Mouse (Mus musculus) forebrain, embryonic 11.5 days (tissue): ENCODE data around the gene Ncf1. TPM values are rescaled to one million over a fixed set of nuclear protein-coding genes. Genes with fewer than 3 reads are reported as not detected.

Experiments used
- ATAC-seq: fragments of 200-750 bp; cut with Nextera tagmentation; replicated peaks from 2 replicates; pipeline ENCODE4 v1.8.0; 2017; ENCODE audit warnings: moderate TSS enrichment; ENCODE audit not compliant: low FRiP score
- DNase-seq: peaks from one replicate; pipeline ENCODE4 v3.0.0-alpha.2; 2017; ENCODE audit warnings: low spot score
- H3K27ac ChIP-seq: fragments of 300-500 bp; sonication (generic); 2 replicates; pipeline ENCODE4 v1.5.1; 2014; ENCODE audit warnings: low read depth, low read length
- H3K27me3 ChIP-seq: fragments of 300-500 bp; sonication (generic); 2 replicates; pipeline ENCODE4 v1.6.1; 2014; ENCODE audit warnings: mild to moderate bottlenecking, low read length, mixed read lengths; ENCODE audit not compliant: control insufficient read depth, insufficient read depth
- H3K36me3 ChIP-seq: fragments of 300-500 bp; sonication (generic); 2 replicates; pipeline ENCODE4 v1.6.1; 2014; ENCODE audit warnings: mild to moderate bottlenecking, low read length, moderate library complexity, mixed read lengths; ENCODE audit not compliant: control insufficient read depth, insufficient read depth
- H3K4me1 ChIP-seq: fragments of 300-500 bp; sonication (generic); replicated peaks from 2 replicates; pipeline ENCODE4 v1.6.1; 2014; ENCODE audit warnings: low read length, mixed read lengths; ENCODE audit not compliant: control insufficient read depth, insufficient read depth
- H3K4me2 ChIP-seq: fragments of 300-500 bp; sonication (generic); 2 replicates; pipeline ENCODE4 v1.6.1; 2014; ENCODE audit warnings: low read depth, mild to moderate bottlenecking, low read length, moderate library complexity, mixed read lengths; ENCODE audit not compliant: severe bottlenecking
- H3K4me3 ChIP-seq: fragments of 300-500 bp; sonication (generic); 2 replicates; pipeline ENCODE4 v1.5.1; 2014; ENCODE audit warnings: low read depth, low read length
- H3K9ac ChIP-seq: fragments of 300-500 bp; sonication (generic); 2 replicates; pipeline ENCODE4 v1.6.1; 2014; ENCODE audit warnings: low read length
- H3K9me3 ChIP-seq: fragments of 300-500 bp; sonication (generic); 2 replicates; pipeline ENCODE4 v1.6.1; 2016; ENCODE audit warnings: low read length, mixed read lengths; ENCODE audit not compliant: control insufficient read depth
- WGBS: fragments of 180-500 bp; shearing (Covaris S2); extraction: QIAGEN DNeasy Blood & Tissue Kit; methylation state at CpG from one replicate; pipeline ENCODE4 v1.1.7; 2014; 5-methylcytosine and 5-hydroxymethylcytosine counted together
- polyA plus RNA-seq: library from polyadenylated mRNA; unstranded; fragments of >200 nt; fragmentation: Nextera tagmentation; extraction: Ambion mirVana; gene quantifications from 2 replicates; pipeline ENCODE4 v1.2.1, GENCODE M21; 2014

Ncf1 gene
- polyA plus RNA-seq, 1 experiment from 2014 or later: 1.3 TPM

GRCm38 (mm10) chr5:134183162-134183561 is 46.3 kb downstream of the Ncf1 start:
- no peaks in the 10 kb centered on the region for H3K36me3 ChIP-seq
- WGBS: 61% methylated on average over 7 of the region's 7 CpGs
- DNase-seq (no peak), ATAC-seq (no peak)
- H3K4me3 ChIP-seq: peak overlapping the region; percentile 79
- H3K27me3 ChIP-seq: no peaks in the 10 kb centered on the region
- H3K27ac ChIP-seq: peak overlapping the region; percentile 25; the same call in 1 of the 2 replicates
- H3K9ac ChIP-seq: peak overlapping the region; percentile 93
- H3K9me3 ChIP-seq: 0 out of 2 replicates have a peak, but pooled peaks cover 3% of the 10 kb centered on the region
- peaks cover 7% of the 10 kb centered on the region for H3K4me1 ChIP-seq
- H3K4me2 ChIP-seq: peak overlapping the region; percentile 68

- no peaks in the 10 kb centered on the region for H3K36me3 ChIP-seq
- H3K9me3 ChIP-seq: 0 out of 2 replicates have a peak, but pooled peaks cover 3% of the 10 kb centered on the region
- peak overlapping the region; percentile 68 for H3K4me2 ChIP-seq
- no peak for ATAC-seq
- no peaks in the 10 kb centered on the region for H3K27me3 ChIP-seq
- peaks cover 7% of the 10 kb centered on the region for H3K4me1 ChIP-seq
- H3K27ac ChIP-seq: no peak overlapping the region
- WGBS: 72% methylated on average over 4 of the region's 4 CpGs
- H3K9ac ChIP-seq: no peak overlapping the region
- no peak overlapping the region for H3K4me3 ChIP-seq
- DNase-seq: no peak
Measured at GRCm38 (mm10) chr5:134182735-134183134, 46.7 kb downstream of the Ncf1 start.

GRCm38 (mm10) chr5:134182172-134182571 is 47.3 kb downstream of the Ncf1 start:
- Histone ChIP-seq H3K4me2 (no peak overlapping the region), H3K9me3 (no peaks in the 10 kb centered on the region), H3K36me3 (no peaks in the 10 kb centered on the region), H3K27me3 (no peaks in the 10 kb centered on the region), H3K9ac (no peak overlapping the region), H3K4me1 (peaks cover 7% of the 10 kb centered on the region), H3K4me3 (no peak overlapping the region), H3K27ac (no peak overlapping the region)
- no peak for ATAC-seq
- no peak for DNase-seq
- 73% methylated on average over 3 of the region's 3 CpGs for WGBS

GRCm38 (mm10) chr5:134179871-134180270 is 49.6 kb downstream of the Ncf1 start:
- no peaks in the 10 kb centered on the region for H3K36me3 ChIP-seq
- DNase-seq (peak; percentile 86), ATAC-seq (no peak)
- H3K4me3 ChIP-seq: no peak overlapping the region
- no peak overlapping the region for H3K27ac ChIP-seq
- H3K9me3 ChIP-seq: no peaks in the 10 kb centered on the region
- WGBS: 31% methylated on average over 7 of the region's 7 CpGs
- H3K4me2 ChIP-seq: no peak overlapping the region
- no peaks in the 10 kb centered on the region for H3K27me3 ChIP-seq
- peaks cover 13% of the 10 kb centered on the region for H3K4me1 ChIP-seq
- H3K9ac ChIP-seq: no peak overlapping the region

GRCm38 (mm10) chr5:134178536-134178935 is 50.9 kb downstream of the Ncf1 start:
- H3K9ac ChIP-seq: no peak overlapping the region
- ATAC-seq (no peak), DNase-seq (no peak)
- no peak overlapping the region for H3K4me2 ChIP-seq
- H3K27me3 ChIP-seq: no peaks in the 10 kb centered on the region
- no peak overlapping the region for H3K27ac ChIP-seq
- H3K9me3 ChIP-seq: no peaks in the 10 kb centered on the region
- no peak overlapping the region for H3K4me3 ChIP-seq
- H3K4me1 ChIP-seq: peaks cover 11% of the 10 kb centered on the region
- WGBS: 86% methylated on average over 7 of the region's 7 CpGs
- no peaks in the 10 kb centered on the region for H3K36me3 ChIP-seq

- Histone ChIP-seq H3K9ac (peak within 1 kb of the TSS; percentile 74), H3K27ac (no peak within 1 kb of the TSS), H3K27me3 (no peaks in the 10 kb centered on the region), H3K9me3 (no peaks in the 10 kb centered on the region), H3K4me1 (peaks cover 6% of the 10 kb centered on the region), H3K4me2 (peak within 1 kb of the TSS; percentile 89), H3K36me3 (no peaks in the 10 kb centered on the region), H3K4me3 (peak within 1 kb of the TSS; percentile 75)
- ATAC-seq (peak; percentile 92), DNase-seq (peak; percentile 87)
- WGBS: under 1% methylated on average over 70 of the region's 72 CpGs
Measured at GRCm38 (mm10) chr5:134176169-134176881, 53.1 kb downstream of the Ncf1 start, which contains the start of gene Rcc1l. Rcc1l (minus strand) TSS chr5:134176774.

- ATAC-seq: no peak
- Histone ChIP-seq H3K4me1 (peaks cover 6% of the 10 kb centered on the region), H3K9ac (peak overlapping the region; percentile 74), H3K4me3 (peak overlapping the region; percentile 75), H3K9me3 (no peaks in the 10 kb centered on the region), H3K27ac (no peak overlapping the region), H3K4me2 (peak overlapping the region; percentile 89), H3K27me3 (no peaks in the 10 kb centered on the region), H3K36me3 (no peaks in the 10 kb centered on the region)
- 9% methylated on average over 10 of the region's 10 CpGs for WGBS
- no peak for DNase-seq
Measured at GRCm38 (mm10) chr5:134175696-134176095, 53.7 kb downstream of the Ncf1 start.

- Histone ChIP-seq H3K4me1 (peaks cover 6% of the 10 kb centered on the region), H3K27me3 (no peaks in the 10 kb centered on the region), H3K27ac (no peak overlapping the region), H3K4me2 (no peak overlapping the region), H3K9me3 (no peaks in the 10 kb centered on the region), H3K9ac (no peak overlapping the region), H3K4me3 (no peak overlapping the region), H3K36me3 (no peaks in the 10 kb centered on the region; the same call in 1 of the 2 replicates)
- 44% methylated on average over 4 of the region's 4 CpGs for WGBS
- no peak for ATAC-seq
- DNase-seq: peak; percentile 68
Measured at GRCm38 (mm10) chr5:134173206-134173605, 56.2 kb downstream of the Ncf1 start.

GRCm38 (mm10) chr5:134170167-134170566 is 59.3 kb downstream of the Ncf1 start:
- no peak overlapping the region for H3K4me3 ChIP-seq
- H3K4me1 ChIP-seq: no peaks in the 10 kb centered on the region
- H3K9ac ChIP-seq: no peak overlapping the region
- no peaks in the 10 kb centered on the region; the same call in 1 of the 2 replicates for H3K36me3 ChIP-seq
- no peak overlapping the region for H3K4me2 ChIP-seq
- no peaks in the 10 kb centered on the region for H3K9me3 ChIP-seq
- H3K27ac ChIP-seq: no peak overlapping the region
- H3K27me3 ChIP-seq: no peaks in the 10 kb centered on the region
- DNase-seq (no peak), ATAC-seq (no peak)
- WGBS: 94% methylated on average over 8 of the region's 8 CpGs
